Mouse (Mus musculus): ENCODE data around the gene Gm9945.

- no peak for TF ChIP-seq EP300 (IDR thresholded peaks at IDR 0.05; ENCODE audit: insufficient read depth, low read depth, low read length)
- TF ChIP-seq POLR2A (IDR thresholded peaks at IDR 0.05; ENCODE audit: insufficient read depth, low read depth, low read length): no peak
- no peak for TF ChIP-seq CTCF (IDR thresholded peaks at IDR 0.05)
Measured at GRCm38 (mm10) chr11:53469294-53469967, 10.5 kb upstream of the Gm9945 start.

All from heart, adult 2 months (tissue).